Mouse (Mus musculus): ENCODE measurements around the gene Cblb. TPM values are rescaled to one million over a fixed set of nuclear protein-coding genes. Genes with fewer than 3 reads are reported as not detected.

The Cblb gene
- polyA plus RNA-seq, 1 experiment from 2014 or later, result 16.8 TPM

GRCm38 (mm10) chr16:52143101-52143500, 112.1 kb downstream of the Cblb start:
- DNase-seq (ENCODE audit: low spot score), result no peak
- ATAC-seq, result no peak
- 92% methylated on average over 13 of the region's 13 CpGs for WGBS

GRCm38 (mm10) chr16:52143818-52144217, 112.8 kb downstream of the Cblb start:
- H3K27ac ChIP-seq (ENCODE audit: low read depth, low read length), result no peak overlapping the region
- H3K9ac ChIP-seq (ENCODE audit: low read length), result no peak overlapping the region
- DNase-seq (ENCODE audit: low spot score) (no peak), ATAC-seq (no peak)
- H3K36me3 ChIP-seq (ENCODE audit: control insufficient read depth, insufficient read depth, low read length), result peaks cover 25% of the 10 kb centered on the region
- 92% methylated on average over 3 of the region's 3 CpGs for WGBS
- H3K9me3 ChIP-seq (replicated peaks; ENCODE audit: control insufficient read depth, low read length), result no peaks in the 10 kb centered on the region
- no peak overlapping the region for H3K4me2 ChIP-seq (ENCODE audit: low read length)
- H3K27me3 ChIP-seq (replicated peaks; ENCODE audit: control insufficient read depth, insufficient read depth, low read length), result no peaks in the 10 kb centered on the region
- H3K4me3 ChIP-seq (ENCODE audit: low read depth, low read length), result no peak overlapping the region
- H3K4me1 ChIP-seq (ENCODE audit: control insufficient read depth, insufficient read depth, low read length), result 0 out of 2 replicates have a peak, but pooled peaks cover 3% of the 10 kb centered on the region

More at GRCm38 (mm10) chr16:52143101-52143500, 112.1 kb downstream of the Cblb start:
- Histone ChIP-seq H3K27me3 (replicated peaks; ENCODE audit: control insufficient read depth, insufficient read depth, low read length) (no peaks in the 10 kb centered on the region), H3K9ac (ENCODE audit: low read length) (no peak overlapping the region), H3K27ac (ENCODE audit: low read depth, low read length) (no peak overlapping the region), H3K9me3 (replicated peaks; ENCODE audit: control insufficient read depth, low read length) (no peaks in the 10 kb centered on the region), H3K4me1 (ENCODE audit: control insufficient read depth, insufficient read depth, low read length) (0 out of 2 replicates have a peak, but pooled peaks cover 3% of the 10 kb centered on the region), H3K36me3 (ENCODE audit: control insufficient read depth, insufficient read depth, low read length) (peaks cover 21% of the 10 kb centered on the region), H3K4me3 (ENCODE audit: low read depth, low read length) (no peak overlapping the region), H3K4me2 (ENCODE audit: low read length) (no peak overlapping the region)

GRCm38 (mm10) chr16:52144792-52145191, 113.8 kb downstream of the Cblb start:
- H3K4me1 ChIP-seq (ENCODE audit: control insufficient read depth, insufficient read depth, low read length), result 0 out of 2 replicates have a peak, but pooled peaks cover 3% of the 10 kb centered on the region
- ATAC-seq (no peak), DNase-seq (ENCODE audit: low spot score) (no peak)
- H3K36me3 ChIP-seq (ENCODE audit: control insufficient read depth, insufficient read depth, low read length), result peaks cover 25% of the 10 kb centered on the region
- no peak overlapping the region for H3K4me2 ChIP-seq (ENCODE audit: low read length)
- no peak overlapping the region for H3K4me3 ChIP-seq (ENCODE audit: low read depth, low read length)
- no peaks in the 10 kb centered on the region for H3K9me3 ChIP-seq (replicated peaks; ENCODE audit: control insufficient read depth, low read length)
- H3K9ac ChIP-seq (ENCODE audit: low read length), result no peak overlapping the region
- H3K27me3 ChIP-seq (replicated peaks; ENCODE audit: control insufficient read depth, insufficient read depth, low read length), result no peaks in the 10 kb centered on the region
- no peak overlapping the region for H3K27ac ChIP-seq (ENCODE audit: low read depth, low read length)
- WGBS, result 88% methylated on average over 5 of the region's 5 CpGs

- H3K4me2 ChIP-seq (ENCODE audit: low read length), result no peak overlapping the region
- no peak overlapping the region for H3K27ac ChIP-seq (ENCODE audit: low read depth, low read length)
- 91% methylated on average over 4 of the region's 4 CpGs for WGBS
- no peaks in the 10 kb centered on the region for H3K9me3 ChIP-seq (replicated peaks; ENCODE audit: control insufficient read depth, low read length)
- no peak overlapping the region for H3K4me3 ChIP-seq (ENCODE audit: low read depth, low read length)
- no peak for DNase-seq (ENCODE audit: low spot score)
- no peaks in the 10 kb centered on the region for H3K27me3 ChIP-seq (replicated peaks; ENCODE audit: control insufficient read depth, insufficient read depth, low read length)
- no peak for ATAC-seq
- H3K36me3 ChIP-seq (ENCODE audit: control insufficient read depth, insufficient read depth, low read length), result peaks cover 23% of the 10 kb centered on the region
- H3K4me1 ChIP-seq (ENCODE audit: control insufficient read depth, insufficient read depth, low read length), result 0 out of 2 replicates have a peak, but pooled peaks cover 3% of the 10 kb centered on the region
- no peak overlapping the region for H3K9ac ChIP-seq (ENCODE audit: low read length)
Measured at GRCm38 (mm10) chr16:52145552-52145951, 114.5 kb downstream of the Cblb start.

- 64% methylated on average over 11 of the region's 11 CpGs for WGBS
- H3K27ac ChIP-seq (ENCODE audit: low read depth, low read length), result no peak overlapping the region
- no peak overlapping the region for H3K4me3 ChIP-seq (ENCODE audit: low read depth, low read length)
- H3K4me1 ChIP-seq (ENCODE audit: control insufficient read depth, insufficient read depth, low read length), result 0 out of 2 replicates have a peak, but pooled peaks cover 3% of the 10 kb centered on the region
- ATAC-seq, result no peak
- peaks cover 16% of the 10 kb centered on the region for H3K36me3 ChIP-seq (ENCODE audit: control insufficient read depth, insufficient read depth, low read length)
- DNase-seq (ENCODE audit: low spot score), result peak; percentile 37
- H3K4me2 ChIP-seq (ENCODE audit: low read length), result no peak overlapping the region
- no peaks in the 10 kb centered on the region for H3K9me3 ChIP-seq (replicated peaks; ENCODE audit: control insufficient read depth, low read length)
- H3K27me3 ChIP-seq (replicated peaks; ENCODE audit: control insufficient read depth, insufficient read depth, low read length), result no peaks in the 10 kb centered on the region
- no peak overlapping the region for H3K9ac ChIP-seq (ENCODE audit: low read length)
Measured at GRCm38 (mm10) chr16:52146976-52147696, 116.1 kb downstream of the Cblb start.

GRCm38 (mm10) chr16:52148041-52148440, 117.0 kb downstream of the Cblb start:
- ATAC-seq, result no peak

GRCm38 (mm10) chr16:52149135-52149769, 118.2 kb downstream of the Cblb start:
- no peak overlapping the region for H3K4me2 ChIP-seq (ENCODE audit: low read length)
- H3K4me3 ChIP-seq (ENCODE audit: low read depth, low read length), result no peak overlapping the region
- ATAC-seq (peak; percentile 58), DNase-seq (ENCODE audit: low spot score) (peak; percentile 29)
- H3K27ac ChIP-seq (ENCODE audit: low read depth, low read length), result no peak overlapping the region
- H3K36me3 ChIP-seq (ENCODE audit: control insufficient read depth, insufficient read depth, low read length), result peaks cover 12% of the 10 kb centered on the region; the same call in 1 of the 2 replicates
- H3K9me3 ChIP-seq (replicated peaks; ENCODE audit: control insufficient read depth, low read length), result no peaks in the 10 kb centered on the region
- H3K27me3 ChIP-seq (replicated peaks; ENCODE audit: control insufficient read depth, insufficient read depth, low read length), result no peaks in the 10 kb centered on the region
- 0 out of 2 replicates have a peak, but pooled peaks cover 3% of the 10 kb centered on the region for H3K4me1 ChIP-seq (ENCODE audit: control insufficient read depth, insufficient read depth, low read length)
- 79% methylated on average over 6 of the region's 6 CpGs for WGBS
- H3K9ac ChIP-seq (ENCODE audit: low read length), result no peak overlapping the region

More at GRCm38 (mm10) chr16:52148041-52148440, 117.0 kb downstream of the Cblb start:
- no peaks in the 10 kb centered on the region for H3K9me3 ChIP-seq (replicated peaks; ENCODE audit: control insufficient read depth, low read length)
- DNase-seq (ENCODE audit: low spot score), result no peak
- 0 out of 2 replicates have a peak, but pooled peaks cover 3% of the 10 kb centered on the region for H3K4me1 ChIP-seq (ENCODE audit: control insufficient read depth, insufficient read depth, low read length)
- 93% methylated on average over 6 of the region's 6 CpGs for WGBS
- H3K27ac ChIP-seq (ENCODE audit: low read depth, low read length), result no peak overlapping the region
- H3K4me3 ChIP-seq (ENCODE audit: low read depth, low read length), result no peak overlapping the region
- H3K9ac ChIP-seq (ENCODE audit: low read length), result no peak overlapping the region
- no peak overlapping the region for H3K4me2 ChIP-seq (ENCODE audit: low read length)
- peaks cover 10% of the 10 kb centered on the region for H3K36me3 ChIP-seq (ENCODE audit: control insufficient read depth, insufficient read depth, low read length)
- H3K27me3 ChIP-seq (replicated peaks; ENCODE audit: control insufficient read depth, insufficient read depth, low read length), result no peaks in the 10 kb centered on the region

- no peak for ATAC-seq
- no peaks in the 10 kb centered on the region for H3K9me3 ChIP-seq (replicated peaks; ENCODE audit: control insufficient read depth, low read length)
- no peak overlapping the region for H3K4me3 ChIP-seq (ENCODE audit: low read depth, low read length)
- H3K4me2 ChIP-seq (ENCODE audit: low read length), result no peak overlapping the region
- no peak for DNase-seq (ENCODE audit: low spot score)
- WGBS, result 91% methylated on average over 5 of the region's 5 CpGs
- no peak overlapping the region for H3K9ac ChIP-seq (ENCODE audit: low read length)
- no peaks in the 10 kb centered on the region for H3K27me3 ChIP-seq (replicated peaks; ENCODE audit: control insufficient read depth, insufficient read depth, low read length)
- no peak overlapping the region for H3K27ac ChIP-seq (ENCODE audit: low read depth, low read length)
- H3K4me1 ChIP-seq (ENCODE audit: control insufficient read depth, insufficient read depth, low read length), result no peaks in the 10 kb centered on the region
- peaks cover 17% of the 10 kb centered on the region for H3K36me3 ChIP-seq (ENCODE audit: control insufficient read depth, insufficient read depth, low read length)
Measured at GRCm38 (mm10) chr16:52155030-52155696, 124.1 kb downstream of the Cblb start.
